Mouse (Mus musculus) kidney, postnatal 25 days (tissue): ENCODE measurements around the gene 4930579F01Rik.

ENCODE experiments used
- DNase-seq, 2 experiments: peaks; one replicate each; pipeline ENCODE4 v3.0.0; 2021; ENCODE audit warnings: mixed read lengths in 2 of 2

Gene 4930579F01Rik

DNA sequence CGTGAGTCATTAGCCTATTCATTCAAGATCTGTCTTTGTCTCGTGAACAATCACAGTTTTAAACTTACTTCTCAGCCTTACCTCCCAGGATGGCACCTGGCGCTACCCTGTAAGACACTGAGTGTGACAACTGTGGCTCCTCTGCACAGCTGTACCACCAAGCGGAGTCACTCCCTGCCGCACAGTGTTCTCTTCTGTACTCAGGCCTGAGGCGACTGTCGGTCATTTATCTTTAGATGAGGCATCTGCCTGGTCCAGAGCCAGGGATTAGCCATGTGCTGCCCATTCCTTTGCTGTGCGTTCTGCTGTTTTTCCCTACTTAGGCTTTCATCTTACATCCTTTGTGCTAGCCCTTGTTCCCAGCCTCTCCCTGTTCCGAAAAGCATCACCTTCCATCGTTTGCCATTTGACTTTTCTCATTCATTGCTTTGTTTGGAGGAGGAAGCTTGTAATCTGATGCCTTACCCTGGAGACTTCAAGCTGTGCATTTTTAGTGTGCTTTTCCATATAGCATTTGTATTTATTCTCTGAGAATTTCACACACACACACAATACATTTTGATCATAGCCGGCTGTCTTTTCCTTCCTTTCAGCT, 21.9 kb upstream of the 4930579F01Rik start:
- no peak for DNase-seq

DNA sequence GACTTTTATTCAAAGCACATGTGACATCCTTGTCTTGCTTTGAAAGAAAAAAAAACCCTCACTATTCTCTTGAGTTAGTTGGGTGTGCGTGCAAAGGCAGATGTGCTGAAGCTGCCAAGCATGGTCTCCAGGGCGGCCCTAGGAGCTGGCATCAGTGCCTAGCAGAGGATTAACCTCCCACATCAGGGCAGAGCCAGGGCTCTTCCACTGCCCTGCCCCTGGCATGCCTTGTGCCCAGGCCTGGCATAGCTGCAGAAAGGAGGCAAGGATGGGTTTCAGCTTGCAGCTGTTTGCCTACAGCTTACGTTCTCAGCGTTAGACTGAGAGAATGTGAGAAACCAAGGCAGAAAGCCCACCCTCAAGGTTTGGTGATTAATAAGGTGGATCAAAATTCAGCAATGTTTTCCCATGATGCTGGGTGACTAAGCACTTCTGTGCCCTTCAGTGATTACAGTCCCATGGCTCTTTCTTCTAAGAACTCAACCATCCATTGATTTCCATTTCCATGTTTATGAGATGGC, 18.9 kb upstream of the 4930579F01Rik start:
- DNase-seq = no peak

DNA sequence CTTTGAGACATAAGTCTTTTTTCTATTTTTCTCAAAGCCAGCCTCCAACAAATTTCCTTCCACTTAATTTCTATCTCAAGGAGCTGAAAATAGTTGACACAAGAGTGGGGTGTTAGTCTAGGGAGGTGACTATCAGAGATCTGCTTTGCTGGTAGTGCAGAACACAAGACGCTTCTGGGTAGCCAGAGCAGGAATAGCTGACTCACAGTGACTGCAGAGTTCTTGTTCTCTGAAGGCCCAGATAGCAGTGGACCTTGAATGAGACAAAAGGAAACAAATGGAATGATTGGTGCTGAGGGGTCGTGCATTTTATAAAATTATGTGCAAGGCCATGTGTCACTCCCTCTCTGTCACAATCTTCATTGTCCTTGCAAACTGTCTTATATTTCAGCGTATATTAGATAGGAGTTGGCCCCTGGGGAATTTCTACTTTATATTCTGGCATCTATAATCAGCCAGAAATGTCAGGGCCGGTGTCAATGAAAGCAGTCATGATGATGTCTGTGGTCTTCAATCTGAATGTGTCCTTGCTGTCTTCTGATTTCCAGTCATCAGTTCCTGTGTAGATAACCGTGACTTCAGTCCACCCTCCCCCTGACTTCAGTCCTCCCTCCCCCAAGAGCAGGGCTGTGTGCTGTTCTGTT, 16.9 kb upstream of the 4930579F01Rik start:
- no peak for DNase-seq

DNA sequence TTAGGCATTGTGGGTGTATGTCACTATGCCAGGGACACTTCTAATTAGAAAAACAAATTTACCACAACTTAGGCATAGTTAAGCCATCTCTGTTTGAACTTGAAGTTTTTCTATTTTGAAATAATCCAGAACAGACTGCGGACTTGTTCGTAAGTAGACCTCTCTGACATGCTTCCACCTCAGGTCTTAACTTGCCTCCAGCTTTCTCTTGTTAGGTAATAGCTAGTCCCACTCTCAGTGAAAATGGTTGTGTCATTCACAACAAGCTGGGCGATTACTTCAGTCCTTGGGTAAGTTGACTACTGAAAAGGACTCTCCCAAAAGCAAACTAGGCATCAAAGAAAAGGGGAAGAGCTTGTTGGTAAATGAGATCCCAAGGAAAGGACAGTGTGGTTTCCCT, 15.2 kb upstream of the 4930579F01Rik start:
- DNase-seq = no peak

DNA sequence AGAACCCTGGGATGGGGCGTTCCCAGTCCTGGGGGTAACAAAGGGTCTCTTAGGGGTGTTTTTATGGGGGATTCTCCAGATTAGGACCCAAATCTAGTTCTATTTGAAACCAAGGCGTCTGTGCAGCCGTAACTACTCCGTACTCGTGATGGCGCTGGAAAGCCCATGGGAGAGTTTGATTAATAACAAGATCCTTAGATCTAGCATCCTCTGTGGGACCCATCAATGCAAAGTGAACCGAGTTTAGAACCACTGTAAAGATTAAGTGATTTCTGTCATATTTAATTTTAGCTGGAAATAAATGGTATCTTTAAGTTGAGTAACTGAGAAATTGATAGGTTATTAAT, 5.1 kb upstream of the 4930579F01Rik start:
- DNase-seq = no peak

DNA sequence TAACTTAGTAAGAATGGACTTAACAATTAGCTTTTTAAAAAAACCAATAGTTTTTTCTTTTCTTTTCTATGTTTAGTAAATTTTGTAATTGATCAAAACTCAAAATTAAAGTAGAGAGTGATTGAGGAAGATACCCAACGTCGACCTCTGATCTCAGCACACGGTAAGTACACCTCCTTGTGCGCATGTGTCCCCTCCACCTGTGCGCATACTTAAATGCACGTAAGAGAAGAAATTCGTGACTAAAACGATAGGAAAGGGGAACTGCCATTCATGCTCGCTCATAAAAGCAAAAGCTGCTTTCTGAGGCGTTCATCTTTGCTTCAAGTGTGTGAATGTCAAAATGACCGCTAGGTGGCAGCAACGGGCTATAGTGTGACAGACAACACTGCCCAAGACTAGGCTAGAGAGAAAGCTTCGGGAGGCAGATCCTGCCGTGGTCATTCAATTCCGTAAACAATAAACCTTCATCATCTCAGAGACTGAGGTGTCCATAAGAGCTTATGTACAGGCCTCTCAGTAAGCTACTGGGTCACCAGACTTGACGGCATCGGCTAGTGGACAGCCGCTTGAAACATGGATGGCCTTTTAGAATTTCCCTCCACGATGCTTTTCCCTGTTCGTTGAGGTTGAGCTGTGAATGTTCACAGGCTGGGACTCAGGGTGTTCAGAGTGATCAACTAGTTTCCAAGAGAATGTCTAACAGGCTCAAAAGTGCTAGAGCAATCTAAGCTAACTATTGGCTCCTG, 4.5 kb upstream of the 4930579F01Rik start:
- peak; percentile 86 to 94 for DNase-seq

DNA sequence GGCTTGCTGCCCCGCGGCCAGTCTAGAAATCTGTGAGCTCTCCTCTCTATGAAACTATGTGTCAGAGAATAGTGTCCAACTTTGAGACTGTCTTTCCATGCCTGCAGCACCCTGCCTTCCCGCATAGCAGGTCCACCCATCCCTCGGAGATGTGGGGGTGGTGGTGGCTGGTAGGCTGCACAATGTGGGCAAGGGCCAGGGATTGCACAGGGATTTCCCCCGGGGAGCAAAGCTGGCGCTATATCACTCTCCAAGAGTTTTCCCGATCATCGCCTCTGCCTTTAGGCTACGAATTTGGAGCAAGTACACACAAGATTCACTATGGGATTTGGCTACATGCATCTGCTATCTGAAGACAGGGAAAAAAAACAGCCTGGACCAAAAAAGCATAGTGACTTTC, 3.9 kb upstream of the 4930579F01Rik start:
- DNase-seq = no peak

DNA sequence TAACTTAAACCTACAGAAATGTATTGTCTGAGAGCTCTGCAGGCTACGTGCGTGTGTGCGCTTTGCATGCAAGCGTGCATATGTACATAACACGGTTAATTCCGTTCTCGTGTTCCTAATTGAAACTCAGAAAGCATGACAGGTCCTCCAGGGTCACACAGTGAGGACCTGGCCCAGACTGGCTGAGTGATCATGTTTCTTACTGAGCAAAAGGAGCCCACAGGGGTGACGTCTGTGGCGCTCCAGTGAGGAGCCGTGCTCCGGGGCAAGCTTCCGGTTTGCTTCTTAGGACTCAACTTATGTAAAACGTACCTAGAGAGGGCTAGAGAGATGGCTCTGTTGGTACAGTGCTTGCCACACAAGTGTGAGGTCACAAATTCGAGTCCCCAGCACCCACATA, 3.5 kb upstream of the 4930579F01Rik start:
- DNase-seq = no peak

DNA sequence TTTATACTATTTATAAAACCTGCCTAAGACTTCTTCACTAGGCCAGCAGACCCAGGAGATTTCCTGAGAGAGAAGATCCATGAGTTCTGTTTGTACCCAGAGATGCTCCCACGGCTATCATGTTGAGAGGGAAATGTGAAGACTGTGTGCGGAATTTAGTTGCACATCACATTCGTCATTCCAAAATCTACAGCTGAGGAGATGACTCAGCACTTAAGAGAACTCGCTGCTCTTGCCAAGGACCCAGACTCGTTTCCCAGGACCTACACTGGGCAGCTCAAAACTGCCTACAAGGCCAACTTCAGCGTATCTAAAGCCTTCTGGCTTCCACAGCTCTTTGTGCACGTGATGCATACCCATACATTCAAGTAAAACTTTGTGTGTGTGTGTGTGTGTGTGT, 1.4 kb downstream of the 4930579F01Rik start:
- DNase-seq = no peak

DNA sequence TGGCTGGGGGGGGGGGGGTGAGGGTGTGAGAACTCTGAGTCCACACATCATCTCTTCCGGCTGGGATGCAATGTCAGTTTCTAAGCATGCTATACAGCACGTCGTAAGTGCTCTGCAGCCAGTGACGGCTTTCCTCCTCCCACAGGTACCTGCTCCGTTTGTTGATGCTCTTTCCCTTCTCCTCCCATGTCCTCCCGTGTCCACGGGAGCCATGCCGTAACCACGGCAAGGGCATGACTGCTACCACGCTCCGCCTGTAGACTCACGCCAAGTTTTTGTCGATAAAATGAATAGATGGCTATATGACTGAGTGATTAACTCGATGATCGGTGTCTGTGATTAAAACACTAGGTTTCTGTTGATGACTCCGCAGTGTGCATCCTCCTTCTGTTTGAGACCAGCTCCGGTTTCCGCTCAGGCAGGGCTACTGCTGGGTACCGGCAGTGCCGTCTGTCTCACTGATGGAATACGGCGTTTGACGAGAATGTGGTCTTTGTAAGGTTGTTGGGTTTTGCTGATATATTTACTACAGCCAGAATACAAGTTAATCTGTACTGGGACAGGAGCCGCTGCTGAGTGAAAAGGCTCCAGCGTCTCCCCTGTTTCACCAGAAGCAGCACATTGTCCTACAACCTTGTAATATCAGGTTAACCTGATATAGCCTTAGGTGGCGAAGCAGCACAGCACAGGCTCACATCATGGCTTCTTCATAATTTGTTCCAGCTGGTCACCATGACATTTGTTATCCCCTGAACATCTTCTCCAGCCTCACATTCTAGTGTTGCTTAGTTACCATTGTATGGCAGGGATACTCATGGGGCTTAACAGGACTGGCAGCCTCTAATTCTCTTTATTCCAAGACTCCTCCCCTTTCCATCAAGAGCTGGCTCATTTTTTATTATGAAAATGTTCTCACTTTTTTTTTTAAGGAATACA, 7.4 kb downstream of the 4930579F01Rik start:
- no peak for DNase-seq

DNA sequence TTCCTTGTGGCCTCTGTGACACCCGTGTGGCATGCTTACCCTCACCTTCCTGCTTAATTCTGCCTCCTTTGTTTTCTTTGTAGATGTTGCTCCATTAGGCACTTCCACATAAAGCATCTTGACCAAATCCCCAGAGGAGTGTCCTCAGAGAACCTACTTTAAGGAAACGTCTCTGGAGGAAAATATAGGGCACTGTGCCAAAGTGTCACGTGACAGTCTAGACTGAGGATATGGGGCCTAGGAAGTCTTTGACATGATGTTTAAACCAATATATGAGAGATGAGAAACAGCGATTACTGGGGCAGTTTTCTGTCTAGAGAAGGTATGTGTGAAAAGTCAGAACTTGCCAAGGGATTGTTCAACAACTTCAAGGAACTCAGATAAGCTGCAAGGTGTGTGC, 8.3 kb downstream of the 4930579F01Rik start:
- DNase-seq = peak in 1 of 2 experiments; percentile 55

DNA sequence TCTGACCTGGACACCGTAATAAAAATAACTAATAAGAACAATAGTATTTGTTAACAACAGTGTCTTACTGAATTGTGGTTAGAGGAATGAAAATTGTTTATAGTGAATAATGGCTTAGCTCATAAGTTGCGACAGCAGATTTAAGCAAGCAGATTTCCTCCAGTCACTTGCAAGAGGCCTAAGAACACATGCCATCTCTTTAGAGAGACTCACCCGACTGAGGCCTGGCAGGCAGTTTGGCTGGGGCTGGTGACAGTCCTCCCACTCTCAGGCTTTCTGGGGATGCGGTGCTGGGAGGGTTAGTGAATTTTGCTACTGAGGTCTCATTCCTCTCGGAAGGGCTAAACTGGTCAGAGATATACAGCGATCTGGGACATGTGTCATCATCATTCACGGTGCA, 10.3 kb downstream of the 4930579F01Rik start:
- DNase-seq = no peak

DNA sequence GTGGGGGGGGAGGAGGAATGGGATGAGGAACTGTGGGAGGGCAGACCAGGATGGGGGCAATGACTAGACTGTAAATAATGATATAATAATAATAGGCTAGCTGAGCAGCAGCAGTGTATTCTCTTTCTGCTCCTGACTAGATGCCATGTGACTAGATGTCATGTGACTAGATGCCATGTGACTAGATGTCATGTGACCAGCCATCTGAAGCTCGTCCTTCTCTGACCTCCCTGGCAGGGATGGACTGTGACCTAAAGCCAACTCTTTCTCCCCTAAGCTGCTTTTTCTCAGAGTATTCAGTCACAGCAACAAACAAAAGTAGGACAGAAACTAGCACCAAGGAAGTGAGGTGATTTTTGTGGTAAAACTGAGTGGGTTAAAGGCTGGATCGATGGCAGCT, 11.6 kb downstream of the 4930579F01Rik start:
- no peak for DNase-seq

DNA sequence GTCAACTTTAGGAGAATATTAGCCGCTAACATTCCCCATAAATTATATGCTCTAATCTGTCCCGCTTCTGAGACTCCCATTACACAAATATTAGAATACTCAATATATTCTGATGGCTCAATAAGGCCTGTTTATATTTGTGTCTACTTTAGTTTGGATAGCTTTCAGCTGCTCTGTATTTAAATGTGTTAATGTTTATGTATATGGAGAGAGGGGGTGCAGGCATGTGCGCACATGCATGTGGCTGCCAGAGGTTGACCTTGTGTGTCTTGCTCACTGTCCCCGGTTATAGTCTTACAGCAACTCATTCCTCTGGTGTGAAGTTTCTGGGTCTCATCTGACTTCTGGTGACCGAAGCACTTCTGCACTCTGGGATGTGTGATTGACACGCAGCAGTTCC, 18.1 kb downstream of the 4930579F01Rik start:
- DNase-seq = no peak

DNA sequence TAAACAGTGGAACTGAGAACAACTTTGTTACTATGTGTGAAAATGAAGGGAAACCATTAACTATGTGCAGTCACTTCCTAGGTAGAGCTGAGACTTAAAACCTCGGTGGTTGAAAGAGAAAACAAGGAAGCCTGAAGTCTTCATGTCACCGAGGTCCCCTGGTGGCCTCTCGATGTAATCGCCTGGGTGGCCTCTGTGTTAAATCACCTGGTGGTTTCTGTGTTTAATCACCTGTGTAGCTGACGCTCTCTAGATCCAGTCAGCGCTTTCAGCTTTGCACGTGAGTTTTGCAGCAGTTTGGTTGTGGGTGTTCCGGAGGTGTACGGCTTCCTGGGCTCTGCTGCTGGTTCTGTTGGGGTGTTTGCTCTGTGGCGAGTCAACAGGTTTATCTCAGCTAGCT, 20.3 kb downstream of the 4930579F01Rik start:
- no peak for DNase-seq

DNA sequence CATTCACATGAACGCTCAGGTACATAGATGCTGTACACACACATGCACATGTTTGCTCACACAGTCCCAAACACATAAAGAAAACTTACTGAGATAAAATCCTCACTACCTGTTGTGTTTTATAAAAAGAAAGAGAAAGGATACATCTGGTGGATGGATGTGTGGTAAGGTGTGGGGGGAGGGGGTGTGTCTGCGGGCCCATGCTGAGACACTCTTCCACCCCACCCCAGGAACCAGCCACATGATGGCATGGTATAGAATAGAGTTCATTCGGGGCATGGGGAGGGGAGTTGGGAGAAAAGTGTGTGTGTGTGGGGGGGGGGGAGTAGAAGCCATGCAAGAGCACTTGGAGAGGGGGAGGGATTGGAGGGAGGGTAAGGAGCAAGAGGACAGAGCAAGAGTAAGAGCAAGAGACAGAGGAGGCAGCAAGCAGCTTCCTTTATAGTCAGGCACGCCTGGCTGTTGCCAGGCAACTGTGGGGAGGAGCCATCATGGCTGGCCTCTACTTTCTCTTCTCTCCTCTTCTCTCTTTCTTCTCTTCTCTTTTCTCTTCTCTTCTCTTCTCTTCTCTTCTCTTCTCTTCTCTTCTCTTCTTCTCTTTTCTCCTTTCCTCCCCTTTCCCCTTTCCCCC, 31.0 kb downstream of the 4930579F01Rik start:
- DNase-seq = no peak

DNA sequence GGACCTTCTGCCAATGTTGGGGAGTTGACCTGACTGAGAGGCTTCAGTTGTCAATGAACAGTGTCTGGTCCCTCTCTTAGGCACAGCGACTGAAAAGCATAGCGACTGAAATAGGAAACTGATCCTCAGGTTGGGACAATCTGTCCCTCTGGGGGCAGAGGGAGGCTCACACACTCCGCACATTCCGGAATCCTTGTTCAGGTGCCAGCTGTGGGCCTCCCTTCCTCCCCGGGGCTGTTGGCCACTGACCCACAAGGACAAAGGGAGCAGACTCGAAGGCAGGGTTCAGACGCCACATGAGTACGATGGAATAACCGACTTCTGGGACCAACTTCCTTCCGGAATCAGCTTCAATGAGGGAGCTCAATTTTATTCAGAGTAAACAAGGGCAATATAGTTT, 32.0 kb downstream of the 4930579F01Rik start:
- no peak for DNase-seq

DNA sequence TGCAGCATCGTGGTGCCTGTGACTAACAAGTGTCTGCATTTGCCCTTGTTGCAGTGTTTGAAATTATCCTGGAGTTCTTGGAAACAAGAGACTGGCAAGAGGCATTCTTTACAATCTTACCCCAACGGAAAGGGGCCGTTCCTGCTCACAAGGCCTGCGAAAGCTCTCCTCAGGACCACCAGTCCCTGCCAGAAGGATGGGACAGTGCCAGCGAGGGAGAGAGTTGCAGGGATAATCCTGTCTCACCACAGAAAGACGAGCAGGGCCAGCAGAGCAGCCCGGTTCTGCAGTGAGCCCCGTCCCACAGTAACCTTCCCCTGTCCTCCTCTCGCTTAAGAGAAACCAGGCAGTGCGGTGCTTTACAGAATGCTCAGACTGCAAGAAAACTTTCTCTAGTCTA, 37.0 kb downstream of the 4930579F01Rik start:
- DNase-seq = no peak

DNA sequence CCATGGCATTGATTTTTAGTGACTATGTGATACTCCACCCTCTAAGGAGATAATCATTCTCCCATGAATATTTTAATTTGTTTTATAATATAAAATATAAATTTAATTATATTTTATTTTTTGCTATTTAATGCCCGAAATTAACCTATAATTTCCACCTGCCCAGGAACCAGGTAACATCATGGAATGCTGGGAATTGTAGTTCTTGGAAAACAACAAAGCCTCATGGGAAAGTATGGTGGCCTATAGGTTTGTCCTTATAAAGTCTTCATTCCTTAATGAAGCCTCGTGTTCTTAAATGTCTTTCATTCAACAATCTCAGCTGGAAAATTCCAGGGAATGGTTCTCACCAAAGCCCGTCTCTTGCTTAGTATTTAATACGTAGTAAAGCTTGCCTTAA, 38.6 kb downstream of the 4930579F01Rik start:
- DNase-seq = no peak

DNA sequence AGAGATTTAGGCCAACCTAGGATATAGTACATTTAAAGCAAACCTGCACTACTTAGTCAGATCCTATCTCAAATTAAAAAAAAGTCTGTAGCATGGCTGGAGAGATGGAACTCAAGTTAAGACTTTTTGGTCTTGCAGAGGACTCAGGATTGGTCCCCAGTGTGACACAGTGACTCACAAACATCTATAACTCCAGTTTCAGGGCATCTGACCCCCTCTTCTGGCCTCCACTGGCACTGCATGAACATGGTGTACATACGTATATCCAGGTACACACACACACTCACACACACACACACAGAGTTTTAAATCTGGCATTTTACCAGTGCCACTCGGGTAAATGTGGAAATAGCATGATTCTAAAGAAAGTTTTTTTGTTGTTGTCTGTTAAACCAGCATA, 44.8 kb downstream of the 4930579F01Rik start:
- DNase-seq = no peak

DNA sequence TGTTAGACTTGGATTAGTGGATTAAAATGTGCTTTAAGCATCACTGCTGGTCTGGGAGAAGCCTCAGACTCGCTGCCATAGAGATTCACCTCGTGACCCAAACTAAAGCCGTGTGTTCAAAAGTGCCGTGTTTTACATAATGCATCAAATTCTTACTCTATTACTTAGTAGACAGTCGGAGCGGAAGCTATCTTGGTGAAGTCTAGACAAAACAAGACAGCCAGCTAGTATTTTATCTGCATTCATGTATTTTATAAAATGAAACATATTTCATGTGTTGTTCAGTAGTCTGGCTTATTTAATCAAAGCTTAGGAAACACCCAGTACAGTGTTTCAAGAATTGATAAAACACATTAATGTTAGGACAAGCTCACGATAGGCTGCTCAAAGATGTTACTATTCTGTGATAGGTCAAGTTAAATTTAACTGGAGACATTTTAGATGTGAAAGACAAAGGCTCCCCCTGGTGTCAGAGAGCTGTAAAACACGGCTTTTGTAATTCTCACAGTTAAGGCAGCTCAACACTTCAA, 48.9 kb downstream of the 4930579F01Rik start, which contains the start of gene Mttp:
Mttp (minus strand) TSS at position 327 of the 530 bp plus-strand sequence.
- peak; percentile 80 to 89 for DNase-seq

DNA sequence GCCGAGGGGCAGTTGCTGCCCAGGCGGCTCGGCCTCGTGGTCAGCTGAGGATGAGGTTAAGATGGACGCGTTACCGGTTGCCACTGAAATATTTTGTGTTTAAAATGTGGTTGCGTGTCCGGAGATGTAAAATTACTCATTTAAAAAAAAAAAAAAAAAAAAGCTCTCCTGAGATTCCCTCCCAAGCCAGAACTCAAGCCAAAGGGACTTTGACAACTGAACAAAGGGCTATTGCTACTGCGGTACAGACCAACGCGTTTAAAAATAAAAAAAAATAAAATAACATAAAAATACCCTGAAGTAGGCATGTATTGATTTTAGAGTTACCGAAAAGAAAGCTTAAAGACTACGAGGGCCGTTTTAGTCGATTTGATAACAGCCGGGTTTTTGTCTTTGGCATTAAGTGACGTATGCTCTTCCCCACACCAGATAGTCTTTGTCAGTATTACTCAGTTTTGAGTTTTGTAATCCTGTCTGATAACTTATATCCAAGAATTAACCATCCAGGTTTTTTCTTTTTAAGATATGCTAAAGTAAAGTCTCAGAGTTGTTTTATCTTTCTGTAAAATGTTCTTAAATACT, 49.5 kb downstream of the 4930579F01Rik start:
- no peak for DNase-seq
